Mouse (Mus musculus): ENCODE data around the gene Angel2. TPM values are rescaled to one million over a fixed set of nuclear protein-coding genes. Genes with fewer than 3 reads are reported as not detected.
A peak's percentile ranks its signal among the peaks of the same experiment; 100 is the strongest.
"Not testable (repeated sequence)": the region's sequence is repeated elsewhere in the genome, so short reads cannot be mapped to it uniquely, and the experiment has no call there.

Gene Angel2
- total RNA-seq (2021) = 10 to 100 TPM; 26.4 to 30.1 TPM
- long read RNA-seq, experiment 1, transcript Angel2-202 (9 exons, 3,714 nt) = major isoform, 25 of 72 reads
- long read RNA-seq, experiment 1, partial matches to known transcripts = 3 of 72 reads
- long read RNA-seq, experiment 1, other reads (novel, unspliced or antisense) = 42 of 72 reads
- long read RNA-seq, experiment 2, transcript Angel2-202 (9 exons, 3,714 nt) = major isoform, 15 of 53 reads
- long read RNA-seq, experiment 2, partial matches to known transcripts = 1 of 53 reads
- long read RNA-seq, experiment 2, other reads (novel, unspliced or antisense) = 37 of 53 reads

- not testable (repeated sequence) for DNase-seq (ENCODE audit: low spot score)
Measured at GRCm38 (mm10) chr1:190924812-190925211, at the start of gene Angel2. Gene Angel2, plus strand, starts transcription at chr1:190925112.

GRCm38 (mm10) chr1:190875751-190876150 is 49.2 kb upstream of the Angel2 start:
- DNase-seq (ENCODE audit: low spot score) = no peak

- DNase-seq (ENCODE audit: low spot score) = no peak
Measured at GRCm38 (mm10) chr1:190880638-190881037, 44.3 kb upstream of the Angel2 start.

- peak; percentile 64 for DNase-seq (ENCODE audit: low spot score)
Measured at GRCm38 (mm10) chr1:190881422-190881821, 43.5 kb upstream of the Angel2 start.

- no peak for DNase-seq (ENCODE audit: low spot score)
Measured at GRCm38 (mm10) chr1:190886014-190886413, 38.9 kb upstream of the Angel2 start.

DNA sequence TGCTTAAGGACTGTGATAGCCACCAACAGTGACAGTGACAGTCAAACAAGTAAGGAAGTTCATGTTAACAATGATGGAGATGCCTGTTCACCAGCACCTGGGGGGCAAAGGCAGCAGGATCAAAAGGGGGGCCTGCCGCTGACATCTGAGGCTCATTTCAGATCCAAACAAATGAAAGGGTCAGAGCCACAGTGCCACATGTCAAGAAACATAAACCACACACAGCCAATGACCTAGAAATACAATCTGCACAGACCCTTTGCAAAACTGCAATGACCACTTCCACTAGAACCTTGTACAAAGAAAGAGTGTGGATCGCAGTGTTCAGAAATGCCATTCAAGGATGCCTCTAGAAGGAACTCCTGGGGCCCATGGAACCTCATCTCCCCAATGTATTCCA is 36.9 kb upstream of the Angel2 start:
- no peak for DNase-seq (ENCODE audit: low spot score)

DNA sequence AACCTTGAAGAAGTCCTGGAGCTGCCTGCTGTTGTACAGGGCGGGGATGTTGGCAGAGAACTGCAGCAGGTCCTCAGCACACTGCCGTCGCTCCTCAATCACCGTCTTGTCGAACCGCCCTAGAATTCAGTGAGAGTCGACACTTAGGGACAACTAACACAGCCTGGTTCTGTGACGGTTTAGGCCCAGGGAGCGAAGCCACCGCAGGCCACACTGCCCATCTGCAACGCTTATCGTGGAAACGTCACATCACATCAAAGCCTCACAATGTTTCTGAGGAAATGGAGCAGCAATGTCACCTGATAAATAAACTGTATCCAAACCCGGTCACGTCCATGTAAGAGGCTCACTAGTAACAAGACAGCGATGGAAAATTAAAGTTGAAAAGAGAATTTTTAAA is 36.3 kb upstream of the Angel2 start:
- DNase-seq (ENCODE audit: low spot score) = no peak

- DNase-seq (ENCODE audit: low spot score) = no peak
Measured at GRCm38 (mm10) chr1:190893559-190894167, 31.2 kb upstream of the Angel2 start.

- no peak for DNase-seq (ENCODE audit: low spot score)
Measured at GRCm38 (mm10) chr1:190898186-190898585, 26.7 kb upstream of the Angel2 start.

DNA sequence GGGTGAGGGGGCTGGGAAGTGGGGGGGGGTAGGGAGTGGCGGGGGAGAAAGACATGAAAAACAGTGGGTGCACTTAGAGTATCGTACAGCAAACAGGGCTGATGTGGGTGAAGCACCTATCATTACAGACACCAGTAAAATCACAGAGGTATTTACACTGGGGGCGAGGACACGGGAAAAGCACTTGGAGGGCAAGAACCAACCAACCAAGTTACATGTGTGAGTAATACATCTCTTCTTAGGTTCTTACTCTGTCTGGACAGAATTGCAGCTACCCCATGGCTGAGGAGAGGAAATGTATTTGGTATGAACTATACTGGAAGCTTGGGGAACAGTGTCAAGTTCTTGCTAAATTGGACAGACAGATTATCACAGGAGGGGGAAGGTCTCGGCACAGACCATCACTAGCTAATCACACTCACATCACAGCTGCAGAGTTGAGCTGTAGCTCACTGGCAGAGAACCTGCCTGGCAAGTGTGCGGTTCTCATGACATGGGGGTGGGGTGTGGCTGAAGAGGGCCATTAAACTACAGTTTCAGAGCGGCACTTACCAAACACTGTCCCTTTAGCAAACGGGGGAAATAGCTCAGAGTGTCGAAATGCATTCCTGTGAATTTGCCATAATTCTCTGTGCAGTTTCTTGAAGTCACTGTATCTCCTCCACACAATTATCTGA is 25.9 kb upstream of the Angel2 start:
- peak; percentile 28 for DNase-seq (ENCODE audit: low spot score)

- DNase-seq (ENCODE audit: low spot score) = no peak
Measured at GRCm38 (mm10) chr1:190901082-190901481, 23.8 kb upstream of the Angel2 start.

DNA sequence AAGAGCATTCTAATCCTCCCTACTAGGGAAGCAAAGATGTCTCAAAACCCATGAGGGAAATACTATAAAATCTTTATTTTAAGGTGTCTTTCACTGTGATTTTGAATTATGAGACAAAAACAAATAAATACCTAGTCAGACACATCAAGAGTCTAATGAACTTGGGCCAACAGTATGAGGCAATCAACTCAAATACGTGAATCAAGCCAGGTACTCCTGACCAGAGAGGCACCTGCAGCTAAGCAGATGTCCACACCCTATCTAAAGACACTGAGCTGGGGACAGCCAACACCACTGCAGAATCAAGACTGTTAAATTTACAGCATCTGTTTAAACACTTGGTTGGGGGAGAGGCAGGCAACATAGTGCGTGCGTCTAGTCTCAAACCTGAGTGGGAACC is 20.8 kb upstream of the Angel2 start:
- no peak for DNase-seq (ENCODE audit: low spot score)

GRCm38 (mm10) chr1:190904714-190905113 is 20.2 kb upstream of the Angel2 start:
- no peak for DNase-seq (ENCODE audit: low spot score)

DNA sequence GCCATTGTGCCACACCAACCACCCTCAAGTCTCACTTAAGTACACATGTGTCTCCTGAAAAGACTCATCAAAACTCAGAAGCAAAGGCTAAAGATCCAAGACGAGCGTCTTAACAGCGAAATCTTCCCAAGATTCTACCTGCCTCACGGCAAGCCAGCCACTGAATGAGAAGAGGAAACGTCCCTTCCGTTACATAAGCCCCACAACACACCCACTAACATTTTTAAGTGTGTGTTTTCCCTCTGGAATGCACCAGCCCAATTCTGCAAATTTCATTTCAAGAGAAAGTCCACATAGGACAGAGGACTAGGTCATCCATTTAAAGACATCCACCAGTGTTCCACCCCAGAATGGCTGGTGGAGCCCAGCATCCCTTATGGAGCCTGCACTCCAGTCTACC is 14.1 kb upstream of the Angel2 start:
- no peak for DNase-seq (ENCODE audit: low spot score)

DNA sequence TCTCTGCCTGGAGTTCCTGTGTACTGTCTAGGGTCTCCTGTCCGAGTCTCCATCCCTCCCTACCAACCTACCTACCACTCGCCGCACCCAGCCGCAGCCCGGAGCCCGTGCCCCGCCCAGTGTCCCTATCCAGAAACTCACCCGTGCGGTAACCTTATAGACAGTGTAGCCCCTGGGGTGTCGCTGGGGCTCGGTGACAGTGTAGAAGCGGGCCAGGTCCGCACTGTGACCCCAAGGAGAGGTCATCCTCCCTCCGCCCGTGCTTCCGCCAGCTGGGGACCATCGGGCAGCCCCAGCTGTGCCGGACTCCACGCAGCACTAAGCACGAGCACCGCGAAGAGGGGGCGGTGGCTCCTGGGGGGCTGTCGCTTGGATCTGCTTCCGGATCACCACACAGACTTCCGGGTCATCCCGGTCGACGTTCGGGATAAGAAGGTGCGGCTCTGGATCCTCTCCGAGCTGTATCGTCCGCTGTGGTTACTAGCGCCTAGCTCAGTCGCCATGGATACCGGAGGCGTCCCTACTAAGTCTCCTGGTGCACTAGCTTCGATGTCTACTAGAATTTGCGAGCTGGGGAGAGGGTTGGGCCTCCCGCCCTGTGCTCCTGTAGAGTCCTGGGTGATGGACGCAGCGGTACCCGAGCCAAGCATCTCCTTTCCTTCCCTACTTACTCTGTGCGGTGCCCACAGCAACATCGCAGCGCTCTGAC is 13.3 kb upstream of the Angel2 start, which contains the start of gene Rps6kc1:
Rps6kc1 (minus strand) TSS at position 356 of the 709 bp plus-strand sequence.
- peak; percentile 81 for DNase-seq (ENCODE audit: low spot score)

DNA sequence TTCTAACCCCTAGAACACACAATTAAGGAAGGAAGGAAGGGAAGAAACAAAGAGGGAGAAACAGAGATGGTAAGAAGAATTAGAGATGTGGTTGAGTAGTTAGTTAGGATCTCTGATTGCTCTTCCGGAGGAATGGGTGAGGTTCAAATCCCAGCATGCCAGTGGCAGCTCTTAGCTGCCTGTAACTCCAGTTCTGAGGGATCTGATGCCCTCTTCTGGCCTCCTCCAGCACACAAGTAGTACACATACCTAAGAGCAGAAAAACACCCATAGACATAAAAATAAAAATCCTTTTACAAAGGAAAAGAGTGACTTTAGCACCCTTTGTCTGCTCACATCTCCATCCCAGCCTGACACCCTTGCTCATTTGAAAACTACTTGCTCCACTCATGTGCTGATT is 12.3 kb upstream of the Angel2 start:
- no peak for DNase-seq (ENCODE audit: low spot score)

DNA sequence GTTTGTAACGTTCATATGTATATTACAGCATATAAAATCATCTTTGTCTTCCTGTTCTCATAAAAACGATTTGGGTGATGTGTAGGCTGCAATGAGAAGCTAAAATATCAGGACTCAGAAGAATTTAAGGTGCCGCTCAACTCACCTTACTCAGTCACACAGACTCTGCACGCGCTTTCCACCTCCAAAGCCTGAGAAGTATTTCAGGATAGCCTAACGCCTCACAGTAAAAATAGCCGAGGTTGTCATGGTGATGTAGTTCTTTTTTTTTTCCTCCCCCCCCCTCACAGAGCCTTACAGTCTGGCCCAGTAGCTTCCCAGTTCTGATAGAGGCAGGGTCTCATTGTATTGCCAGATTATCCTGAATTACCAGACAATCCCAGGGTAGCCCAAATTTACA is 6.0 kb upstream of the Angel2 start:
- no peak for DNase-seq (ENCODE audit: low spot score)

- no peak for DNase-seq (ENCODE audit: low spot score)
Measured at GRCm38 (mm10) chr1:190919725-190920469, 5.0 kb upstream of the Angel2 start.

- no peak for DNase-seq (ENCODE audit: low spot score)
Measured at GRCm38 (mm10) chr1:190927311-190927710, 2.4 kb downstream of the Angel2 start.

- no peak for DNase-seq (ENCODE audit: low spot score)
Measured at GRCm38 (mm10) chr1:190927751-190928369, 2.9 kb downstream of the Angel2 start.

All from gastrocnemius, adult 18-20 months (tissue).